Mouse (Mus musculus) C2C12 (cell line): ENCODE data around the gene Sgk2.

Experiments used
- CEBPB ChIP-seq: IDR thresholded peaks from one replicate; pipeline ENCODE4 v1.6.1; 2011; ENCODE audit warnings: low read depth, mild to moderate bottlenecking, control low read depth, moderate library complexity
- CTCF ChIP-seq: IDR thresholded peaks from one replicate; pipeline ENCODE4 v1.5.1; 2011; ENCODE audit not compliant: control insufficient read depth, insufficient read depth, insufficient read length
- FOSL1 ChIP-seq: IDR thresholded peaks from one replicate; pipeline ENCODE4 v1.8.0; 2011; ENCODE audit warnings: mild to moderate bottlenecking, low read length; ENCODE audit not compliant: poor library complexity, insufficient read depth, severe bottlenecking
- MAX ChIP-seq: IDR thresholded peaks from one replicate; pipeline ENCODE4 v1.6.1; 2011; ENCODE audit warnings: mild to moderate bottlenecking, control low read depth
- USF1 ChIP-seq: IDR thresholded peaks from one replicate; pipeline ENCODE4 v1.6.1; 2011; ENCODE audit warnings: low read depth, mild to moderate bottlenecking, control low read depth, moderate library complexity

DNA sequence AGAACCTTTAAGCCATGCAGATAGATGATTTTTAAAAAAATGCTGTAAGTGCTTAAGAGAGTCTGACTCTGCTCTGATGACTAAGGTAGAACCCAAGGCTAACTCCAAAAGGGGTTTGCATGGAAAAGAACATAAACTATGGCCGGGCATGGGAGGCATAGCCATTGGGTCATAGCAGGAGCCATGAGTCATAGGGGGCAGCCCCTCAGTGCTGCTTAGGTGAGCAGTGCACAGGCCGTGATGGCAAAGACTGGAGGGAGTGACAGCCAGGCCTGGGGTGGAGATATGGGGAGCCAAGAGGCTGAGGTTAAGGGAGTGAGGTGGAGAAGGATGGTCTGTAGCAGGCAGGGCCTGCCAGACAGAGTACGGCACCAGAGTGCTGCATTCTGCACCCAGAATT, 18.0 kb upstream of the Sgk2 start:
- TF ChIP-seq CTCF (no peak), USF1 (no peak), FOSL1 (no peak), MAX (no peak), CEBPB (no peak)
